Mouse (Mus musculus): ENCODE measurements around the gene Ccdc7a. TPM values are rescaled to one million over a fixed set of nuclear protein-coding genes. Genes with fewer than 3 reads are reported as not detected.
A peak's percentile ranks its signal among the peaks of the same experiment; 100 is the strongest.

Gene Ccdc7a
- total RNA-seq, 2 experiments from 2014 or later = not detected

DNA sequence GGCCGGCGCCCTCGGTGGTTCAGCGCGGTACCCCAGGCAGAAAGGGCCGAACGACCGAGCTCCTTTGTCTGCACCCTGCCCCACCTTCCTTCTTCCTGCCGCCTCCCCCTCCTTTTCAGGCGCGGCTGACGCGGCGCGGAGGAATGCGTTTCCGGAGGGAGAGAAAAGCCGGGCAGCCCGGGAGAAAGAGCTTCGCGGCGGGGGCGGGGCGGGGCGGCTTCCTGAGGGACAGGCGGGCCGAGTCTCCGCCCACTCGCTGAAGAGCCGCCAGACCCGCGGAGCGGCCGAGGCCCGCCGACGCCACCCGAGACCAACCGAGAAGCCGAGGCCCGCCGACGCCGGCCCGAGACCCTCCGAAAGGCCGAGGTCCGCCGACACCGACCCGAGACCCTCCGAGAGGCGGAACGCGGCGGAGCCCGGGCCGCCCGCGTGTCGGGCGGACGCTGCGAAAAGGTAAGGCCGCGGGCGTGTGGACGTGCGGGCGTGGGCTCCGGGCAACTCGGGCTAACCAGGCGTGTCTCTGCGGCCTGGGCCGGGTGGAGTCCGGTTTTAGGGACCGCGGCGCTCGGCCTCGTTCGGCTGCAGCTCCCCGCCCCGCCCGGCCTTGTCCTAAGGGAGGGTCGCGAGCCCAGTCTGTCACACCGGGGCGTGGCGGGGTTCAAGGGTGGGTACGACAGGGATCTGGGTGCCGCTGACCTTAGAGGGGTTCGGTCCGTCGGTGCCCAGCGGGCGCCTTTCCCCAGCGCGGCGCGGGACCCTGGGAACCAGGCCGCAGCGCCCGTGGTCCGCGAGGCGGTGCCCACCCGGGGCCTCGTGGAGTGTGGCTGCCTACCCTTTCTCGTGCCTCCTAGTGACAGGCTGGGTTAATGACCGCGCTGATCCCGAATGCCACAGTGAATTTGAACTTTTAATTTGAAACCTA is 379.5 kb downstream of the Ccdc7a start, which contains the start of gene Itgb1:
TSS of gene Itgb1 (plus strand) at position 148 of the 922 bp plus-strand sequence.
- DNase-seq = peak; percentile 86 to 87

DNA sequence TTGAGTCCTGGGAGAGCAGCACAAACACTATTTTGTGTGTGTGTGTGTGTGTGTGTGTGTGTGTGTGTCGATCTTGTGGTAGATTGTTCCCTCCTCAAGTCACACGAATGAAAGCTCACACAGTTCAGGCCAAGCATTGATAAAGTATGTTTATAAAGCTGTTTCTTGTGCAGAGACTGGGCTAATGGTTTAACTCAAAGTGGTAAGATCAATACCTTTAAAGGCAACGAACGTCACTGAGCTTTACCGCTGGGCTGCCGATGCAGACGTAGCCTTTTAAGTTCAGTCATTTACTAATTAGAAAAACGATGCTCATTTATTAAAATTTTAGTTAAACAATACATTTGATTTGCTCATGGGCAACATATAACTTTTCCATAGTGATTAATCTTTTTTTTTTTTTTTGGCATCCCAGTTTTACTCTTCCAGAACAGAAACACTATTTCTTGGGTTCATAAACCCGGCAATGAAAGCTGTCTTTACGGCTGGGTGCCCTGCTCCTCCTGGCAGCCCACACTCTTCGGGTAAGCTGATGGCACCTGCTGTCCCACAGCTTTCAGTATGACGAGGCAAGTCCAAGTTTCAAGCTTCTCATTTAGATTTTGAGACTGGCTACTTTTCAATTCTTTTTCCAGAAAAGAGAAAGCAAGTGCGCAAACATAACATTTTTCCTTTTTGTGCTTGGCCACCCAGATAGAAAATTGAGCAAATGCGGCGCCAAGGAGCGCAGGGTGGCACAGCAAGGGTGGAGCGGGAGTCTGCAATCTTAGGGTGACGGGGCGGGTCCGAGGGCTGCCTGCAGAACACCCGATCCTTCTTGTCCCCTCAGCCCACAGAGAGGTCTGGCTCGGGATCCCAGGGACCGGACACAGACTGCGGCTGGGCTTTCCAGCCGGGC is 380.5 kb downstream of the Ccdc7a start:
- no peak for DNase-seq

Other genes starting within 250 kb of the Ccdc7a start
- not detected for gene Ccdc7b, start 1.6 kb upstream of the Ccdc7a start, total RNA-seq (2021)
- not detected for gene Gm10999, start 66.1 kb upstream of the Ccdc7a start, total RNA-seq (2021)
- 10 to 100 TPM; 23.7 to 27.7 TPM for gene 2610044O15Rik8, start 168.9 kb upstream of the Ccdc7a start, total RNA-seq (2021)